Mouse (Mus musculus) cerebellum, postnatal 4 days (tissue): ENCODE measurements around the gene Auts2.

Experiments
- DNase-seq, 2 experiments: peaks; one replicate each; pipeline ENCODE4 v3.0.0; 2022; ENCODE audit warnings: low spot score in 2 of 2, mixed read lengths in 1 of 2

Auts2 gene

GRCm38 (mm10) chr5:132323608-132324007 lies 219.5 kb downstream of the Auts2 start:
- no peak for DNase-seq

- no peak for DNase-seq
These were observed 220.2 kb downstream of the Auts2 start for GRCm38 (mm10) chr5:132322971-132323370.

- DNase-seq: no peak
These were observed 224.9 kb downstream of the Auts2 start for GRCm38 (mm10) chr5:132318026-132318765.

- no peak for DNase-seq
These were observed 226.2 kb downstream of the Auts2 start for GRCm38 (mm10) chr5:132316897-132317296.

GRCm38 (mm10) chr5:132314300-132314699 lies 228.8 kb downstream of the Auts2 start:
- DNase-seq: no peak

GRCm38 (mm10) chr5:132307000-132307399 lies 236.1 kb downstream of the Auts2 start:
- no peak for DNase-seq

- DNase-seq: no peak
These were observed 237.7 kb downstream of the Auts2 start for GRCm38 (mm10) chr5:132305354-132305934.

GRCm38 (mm10) chr5:132302778-132303177 lies 240.4 kb downstream of the Auts2 start:
- DNase-seq: no peak

- no peak for DNase-seq
These were observed 242.3 kb downstream of the Auts2 start for GRCm38 (mm10) chr5:132300794-132301193.

GRCm38 (mm10) chr5:132299716-132300115 lies 243.4 kb downstream of the Auts2 start:
- DNase-seq: no peak

GRCm38 (mm10) chr5:132298996-132299395 lies 244.1 kb downstream of the Auts2 start:
- no peak for DNase-seq

- DNase-seq: no peak
These were observed 245.8 kb downstream of the Auts2 start for GRCm38 (mm10) chr5:132297309-132297708.

- DNase-seq: no peak
These were observed 248.7 kb downstream of the Auts2 start for GRCm38 (mm10) chr5:132294469-132294868.

GRCm38 (mm10) chr5:132292932-132293331 lies 250.2 kb downstream of the Auts2 start:
- no peak for DNase-seq

GRCm38 (mm10) chr5:132290606-132291535 lies 252.3 kb downstream of the Auts2 start:
- no peak for DNase-seq

- no peak for DNase-seq
These were observed 259.4 kb downstream of the Auts2 start for GRCm38 (mm10) chr5:132283741-132284140.

GRCm38 (mm10) chr5:132274098-132274898 lies 268.8 kb downstream of the Auts2 start:
- no peak for DNase-seq

GRCm38 (mm10) chr5:132272132-132272531 lies 271.0 kb downstream of the Auts2 start:
- no peak for DNase-seq

GRCm38 (mm10) chr5:132270896-132271295 lies 272.2 kb downstream of the Auts2 start:
- DNase-seq: no peak

GRCm38 (mm10) chr5:132270074-132270473 lies 273.1 kb downstream of the Auts2 start:
- no peak for DNase-seq

- no peak for DNase-seq
These were observed 274.7 kb downstream of the Auts2 start for GRCm38 (mm10) chr5:132268351-132268967.
